Mouse (Mus musculus): ENCODE data around the gene Aox1.

GRCm38 (mm10) chr1:58102494-58102893 is 72.8 kb downstream of the Aox1 start:
- no peak for TF ChIP-seq CTCF (IDR thresholded peaks at IDR 0.05; ENCODE audit: low read depth, low read length)
- no peak for TF ChIP-seq GATA1 (IDR thresholded peaks at IDR 0.05; ENCODE audit: borderline replicate concordance, low read length)
- TF ChIP-seq POLR2AphosphoS5 (IDR thresholded peaks at IDR 0.05; ENCODE audit: insufficient replicate concordance, low read depth, low read length), result no peak
- TF ChIP-seq TAL1 (conservative IDR thresholded peaks at IDR 0.05; ENCODE audit: low read depth, low read length), result no peak
